Mouse (Mus musculus): ENCODE results near the gene Uqcrq.
"Not testable (repeated sequence)": the region's sequence is repeated elsewhere in the genome, so short reads cannot be mapped to it uniquely, and the experiment has no call there.

The Uqcrq gene

GRCm38 (mm10) chr11:53452396-53452795 lies 21.8 kb upstream of the Uqcrq start:
- no peak for DNase-seq (ENCODE audit: extremely low spot score, low read depth, low spot score)

GRCm38 (mm10) chr11:53451361-53451760 lies 20.7 kb upstream of the Uqcrq start:
- no peak for DNase-seq (ENCODE audit: extremely low spot score, low read depth, low spot score)

GRCm38 (mm10) chr11:53450070-53450705 lies 19.6 kb upstream of the Uqcrq start:
- DNase-seq (ENCODE audit: extremely low spot score, low read depth, low spot score): no peak

- DNase-seq (ENCODE audit: extremely low spot score, low read depth, low spot score): no peak
Measured at GRCm38 (mm10) chr11:53448529-53448928, 17.9 kb upstream of the Uqcrq start.

- DNase-seq (ENCODE audit: extremely low spot score, low read depth, low spot score): no peak
Measured at GRCm38 (mm10) chr11:53447996-53448395, 17.4 kb upstream of the Uqcrq start.

- DNase-seq (ENCODE audit: extremely low spot score, low read depth, low spot score): no peak
Measured at GRCm38 (mm10) chr11:53446183-53446582, 15.6 kb upstream of the Uqcrq start.

- no peak for DNase-seq (ENCODE audit: extremely low spot score, low read depth, low spot score)
Measured at GRCm38 (mm10) chr11:53445562-53445961, 14.9 kb upstream of the Uqcrq start.

GRCm38 (mm10) chr11:53443861-53444260 lies 13.2 kb upstream of the Uqcrq start:
- DNase-seq (ENCODE audit: extremely low spot score, low read depth, low spot score): no peak

GRCm38 (mm10) chr11:53441921-53442320 lies 11.3 kb upstream of the Uqcrq start:
- no peak for DNase-seq (ENCODE audit: extremely low spot score, low read depth, low spot score)

GRCm38 (mm10) chr11:53436338-53436737 lies 5.7 kb upstream of the Uqcrq start:
- DNase-seq (ENCODE audit: extremely low spot score, low read depth, low spot score): no peak

GRCm38 (mm10) chr11:53435504-53435903 lies 4.9 kb upstream of the Uqcrq start:
- no peak for DNase-seq (ENCODE audit: extremely low spot score, low read depth, low spot score)

GRCm38 (mm10) chr11:53433057-53433456 lies 2.4 kb upstream of the Uqcrq start:
- DNase-seq (ENCODE audit: extremely low spot score, low read depth, low spot score): no peak

- no peak for DNase-seq (ENCODE audit: extremely low spot score, low read depth, low spot score)
Measured at GRCm38 (mm10) chr11:53431347-53432056, 871 bp upstream of the Uqcrq start.

- DNase-seq (ENCODE audit: extremely low spot score, low read depth, low spot score): no peak
Measured at GRCm38 (mm10) chr11:53430300-53430669, 346 bp downstream of the Uqcrq start.

- DNase-seq (ENCODE audit: extremely low spot score, low read depth, low spot score): no peak
Measured at GRCm38 (mm10) chr11:53429182-53429581, 1.4 kb downstream of the Uqcrq start.

GRCm38 (mm10) chr11:53428716-53429057 lies 1.9 kb downstream of the Uqcrq start:
- DNase-seq (ENCODE audit: extremely low spot score, low read depth, low spot score): no peak

- no peak for DNase-seq (ENCODE audit: extremely low spot score, low read depth, low spot score)
Measured at GRCm38 (mm10) chr11:53427993-53428715, 2.5 kb downstream of the Uqcrq start.

- DNase-seq (ENCODE audit: extremely low spot score, low read depth, low spot score): not testable (repeated sequence)
Measured at GRCm38 (mm10) chr11:53426914-53427313, 3.7 kb downstream of the Uqcrq start.

- DNase-seq (ENCODE audit: extremely low spot score, low read depth, low spot score): no peak
Measured at GRCm38 (mm10) chr11:53425711-53426255, 4.8 kb downstream of the Uqcrq start.

GRCm38 (mm10) chr11:53425251-53425650 lies 5.4 kb downstream of the Uqcrq start:
- DNase-seq (ENCODE audit: extremely low spot score, low read depth, low spot score): no peak

GRCm38 (mm10) chr11:53424826-53425225 lies 5.8 kb downstream of the Uqcrq start:
- DNase-seq (ENCODE audit: extremely low spot score, low read depth, low spot score): no peak

- no peak for DNase-seq (ENCODE audit: extremely low spot score, low read depth, low spot score)
Measured at GRCm38 (mm10) chr11:53423036-53423435, 7.6 kb downstream of the Uqcrq start, which contains the start of gene Leap2. Leap2 (minus strand) TSS chr11:53423170.

Data from hindlimb bud, embryonic 11.5 days (tissue).